In genomic region chr5:22829822-22830450, GRCm38 (mm10) we compare ENCODE assay signal across 24 mouse cellular contexts.
A peak's percentile ranks its signal among the peaks of the same experiment; 100 is the strongest.
DNase-seq lines count a peak whose midpoint lies in the region; ATAC-seq and TF ChIP-seq lines count a peak whose summit lies in the region.
"Had no signal": no experiment of that assay in that cellular context is flagged by ENCODE, and none has a peak within 500 bp of the region (broad histone marks: within the 10 kb centered on the region; RNA-seq: fewer than 3 reads in every experiment).

No protein-coding gene starts in this region.

- WGBS in forebrain, embryonic 15.5 days, result 67% methylated on average over 3 of the region's 3 CpGs
- 88% methylated on average over 3 of the region's 3 CpGs for WGBS in forebrain, embryonic 11.5 days
- WGBS in forebrain, embryonic 16.5 days, result 58% methylated on average over 3 of the region's 3 CpGs
- WGBS in kidney, adult 2 months, result 62% methylated on average over 3 of the region's 3 CpGs

- no peaks in the 10 kb centered on the region for H3K9me3 ChIP-seq in forebrain, embryonic 15.5 days
- H3K9me3 ChIP-seq in forebrain, embryonic 11.5 days (ENCODE audit: control insufficient read depth, low read length), result no peaks in the 10 kb centered on the region; the same call in 1 of the 2 replicates
- H3K9me3 ChIP-seq in forebrain, embryonic 16.5 days (ENCODE audit: control insufficient read depth, low read length), result peaks cover 9% of the 10 kb centered on the region; the same call in 1 of the 2 replicates
- H3K9me3 ChIP-seq: heart, embryonic 15.5 days had no signal

- ATAC-seq in forebrain, embryonic 15.5 days (replicated peaks), result peak; percentile 55
- ATAC-seq in forebrain, embryonic 11.5 days (replicated peaks; ENCODE audit: low FRiP score), result no peak
- peak; percentile 79 for ATAC-seq in forebrain, embryonic 16.5 days
- ATAC-seq: CD4-positive, CD25-positive, alpha-beta regulatory T cell, adult 4 months; hindbrain, postnatal 0 days; inflammation-experienced regulatory T-cells, adult 6 months; intestine, embryonic 16.5 days had no signal

- TF ChIP-seq POLR2A in brain, embryonic 14.5 days (IDR thresholded peaks at IDR 0.05; ENCODE audit: borderline replicate concordance, extremely low read depth, insufficient read depth, insufficient read length, poor library complexity, severe bottlenecking), result no peak
- TF ChIP-seq POLR2A in kidney, adult 2 months (IDR thresholded peaks at IDR 0.05; ENCODE audit: low read depth, low read length), result no peak

- no peak overlapping the region for H3K4me3 ChIP-seq in forebrain, embryonic 15.5 days
- H3K4me3 ChIP-seq in forebrain, embryonic 11.5 days (ENCODE audit: low read depth, low read length), result no peak overlapping the region
- H3K4me3 ChIP-seq in forebrain, embryonic 16.5 days (replicated peaks; ENCODE audit: low read length), result no peak overlapping the region
- no peak overlapping the region for H3K4me3 ChIP-seq in kidney, adult 2 months (ENCODE audit: insufficient read depth, low read depth, low read length)
- H3K4me3 ChIP-seq: gastrocnemius, adult 2 months; heart, embryonic 12.5 days; heart, embryonic 15.5 days had no signal

- H3K27ac ChIP-seq in forebrain, embryonic 15.5 days (replicated peaks), result peak overlapping the region; percentile 26; the same call in 1 of the 2 replicates
- H3K27ac ChIP-seq in forebrain, embryonic 11.5 days (ENCODE audit: low read depth, low read length), result no peak overlapping the region
- no peak overlapping the region for H3K27ac ChIP-seq in forebrain, embryonic 16.5 days (ENCODE audit: low read length)
- H3K27ac ChIP-seq in kidney, adult 2 months (ENCODE audit: insufficient read depth, low read depth, low read length), result no peak overlapping the region
- H3K27ac ChIP-seq: gastrocnemius, adult 2 months; heart, embryonic 15.5 days; hindbrain, embryonic 14.5 days; hindbrain, postnatal 0 days had no signal

- H3K27me3 ChIP-seq in forebrain, embryonic 15.5 days, result no peaks in the 10 kb centered on the region
- H3K27me3 ChIP-seq in forebrain, embryonic 11.5 days (ENCODE audit: control insufficient read depth, insufficient read depth, low read length), result no peaks in the 10 kb centered on the region
- H3K27me3 ChIP-seq in forebrain, embryonic 16.5 days (replicated peaks; ENCODE audit: control insufficient read depth, insufficient read depth, low read length), result no peaks in the 10 kb centered on the region
- no peaks in the 10 kb centered on the region for H3K27me3 ChIP-seq in kidney, adult 2 months (replicated peaks; ENCODE audit: control insufficient read depth, insufficient read depth, low read length)
- H3K27me3 ChIP-seq: heart, embryonic 12.5 days; heart, embryonic 15.5 days had no signal

- no peak for TF ChIP-seq CTCF in brain, embryonic 14.5 days (IDR thresholded peaks at IDR 0.05; ENCODE audit: borderline replicate concordance, extremely low read depth, insufficient read depth, insufficient read length)
- no peak for TF ChIP-seq CTCF in kidney, adult 2 months (conservative IDR thresholded peaks at IDR 0.05; ENCODE audit: insufficient read depth, insufficient read length, low read depth, low read length)

- H3K4me2 ChIP-seq in forebrain, embryonic 15.5 days (replicated peaks), result no peak overlapping the region
- no peak overlapping the region for H3K4me2 ChIP-seq in forebrain, embryonic 11.5 days (ENCODE audit: low read depth, low read length, severe bottlenecking)
- no peak overlapping the region for H3K4me2 ChIP-seq in forebrain, embryonic 16.5 days (ENCODE audit: low read length)
- H3K4me2 ChIP-seq: heart, embryonic 12.5 days; heart, embryonic 15.5 days; hindbrain, embryonic 14.5 days had no signal

- no peak overlapping the region for H3K9ac ChIP-seq in forebrain, embryonic 15.5 days (replicated peaks)
- no peak overlapping the region for H3K9ac ChIP-seq in forebrain, embryonic 11.5 days (ENCODE audit: low read length)
- no peak overlapping the region for H3K9ac ChIP-seq in forebrain, embryonic 16.5 days (replicated peaks; ENCODE audit: low read depth, low read length)
- H3K9ac ChIP-seq: heart, embryonic 12.5 days; heart, embryonic 15.5 days; hindbrain, embryonic 14.5 days had no signal

- H3K36me3 ChIP-seq in forebrain, embryonic 15.5 days, result no peaks in the 10 kb centered on the region
- no peaks in the 10 kb centered on the region for H3K36me3 ChIP-seq in forebrain, embryonic 11.5 days (ENCODE audit: control insufficient read depth, insufficient read depth, low read length)
- no peaks in the 10 kb centered on the region for H3K36me3 ChIP-seq in forebrain, embryonic 16.5 days (ENCODE audit: control insufficient read depth, insufficient read depth)
- H3K36me3 ChIP-seq in kidney, adult 2 months (ENCODE audit: control insufficient read depth, insufficient read depth, low read length), result no peaks in the 10 kb centered on the region
- H3K36me3 ChIP-seq: heart, embryonic 12.5 days; heart, embryonic 15.5 days had no signal

- no peak for DNase-seq in forebrain, embryonic 11.5 days (ENCODE audit: low spot score)
- DNase-seq in brain, embryonic 14.5 days (ENCODE audit: low read depth), result peak; percentile 64
- DNase-seq in kidney, adult 2 months, result no peak
- DNase-seq in adrenal gland, adult 8-10 months, result no peak
- DNase-seq: adrenal gland, adult 2 months; adrenal gland, postnatal 25 days; cerebellum, adult 18-20 months; cerebellum, adult 9-10 months; cerebellum, postnatal 14 days; gastrocnemius, adult 2 months; gastrocnemius, postnatal 25 days; heart, adult 18-20 months; heart, postnatal 10 days; heart, postnatal 4 days; kidney, adult 18-20 months had no signal

- H3K4me1 ChIP-seq in forebrain, embryonic 15.5 days, result no peaks in the 10 kb centered on the region
- no peaks in the 10 kb centered on the region for H3K4me1 ChIP-seq in forebrain, embryonic 11.5 days (replicated peaks; ENCODE audit: control insufficient read depth, insufficient read depth, low read length)
- H3K4me1 ChIP-seq in forebrain, embryonic 16.5 days (replicated peaks; ENCODE audit: control insufficient read depth, insufficient read depth, low read length), result no peaks in the 10 kb centered on the region
- H3K4me1 ChIP-seq in kidney, adult 2 months (ENCODE audit: control insufficient read depth, insufficient read depth, low read length), result peaks cover 5% of the 10 kb centered on the region; the same call in 1 of the 2 replicates
- H3K4me1 ChIP-seq: heart, embryonic 12.5 days; heart, embryonic 15.5 days had no signal
